Comparison of ENCODE assay signal across 12 mouse cellular contexts in the genomic region with DNA sequence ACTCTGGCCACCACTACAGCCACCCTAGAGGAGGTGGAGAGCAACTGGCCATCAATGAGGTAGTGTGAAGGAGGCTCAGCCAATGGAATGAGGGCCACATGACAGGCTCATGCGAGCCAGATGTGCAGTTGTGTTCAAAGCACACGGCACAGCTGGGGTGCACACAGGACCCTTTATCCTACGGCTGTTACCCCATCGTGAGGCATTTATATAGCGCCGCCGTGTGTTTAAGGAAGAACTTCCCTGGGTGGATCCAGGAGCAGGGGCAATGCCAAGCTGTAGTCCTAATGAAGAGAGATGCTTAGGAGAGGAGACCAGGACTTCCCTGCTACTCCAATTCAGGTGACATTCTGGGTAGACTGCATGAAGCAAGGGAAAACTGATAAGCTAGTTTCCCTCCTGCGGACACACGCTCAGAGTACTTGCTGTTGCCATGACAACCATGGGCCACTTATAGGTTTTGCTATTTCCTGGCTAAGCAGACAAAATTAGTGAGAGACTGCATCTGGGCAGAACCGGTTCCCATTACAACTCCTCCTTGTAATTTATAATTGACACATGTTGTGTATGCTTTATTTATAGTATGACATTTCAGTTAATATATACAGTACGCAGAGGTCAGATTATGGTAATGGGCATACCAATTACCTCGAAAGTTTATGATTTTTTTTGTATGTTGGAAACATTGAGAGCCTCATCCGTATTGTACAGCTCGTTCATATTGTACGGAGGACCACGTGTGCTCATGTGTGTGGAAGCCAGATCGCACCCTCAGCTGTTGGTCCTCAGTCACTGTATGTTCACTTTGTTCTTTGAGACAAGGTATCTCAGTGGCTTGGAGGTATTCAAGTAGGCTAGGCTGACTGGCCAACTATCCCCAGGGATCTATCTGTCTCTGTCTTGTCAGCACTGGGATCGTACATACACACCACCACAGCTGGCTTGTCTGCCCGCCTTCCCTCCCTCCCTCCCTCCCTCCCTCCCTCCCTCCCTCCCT. TPM values are rescaled to one million over a fixed set of nuclear protein-coding genes. Genes with fewer than 3 reads are reported as not detected.
A peak's percentile ranks its signal among the peaks of the same experiment; 100 is the strongest.
DNase-seq lines count a peak whose midpoint lies in the region; ATAC-seq and TF ChIP-seq lines count a peak whose summit lies in the region.
"Had no signal": no experiment of that assay in that cellular context is flagged by ENCODE, and none has a peak within 500 bp of the region (broad histone marks: within the 10 kb centered on the region; RNA-seq: fewer than 3 reads in every experiment).

No protein-coding gene starts in this region.

- DNase-seq in forebrain, embryonic 11.5 days (ENCODE audit: low spot score) = no peak
- no peak for DNase-seq in midbrain, embryonic 11.5 days (ENCODE audit: low spot score, missing footprints)
- peak; percentile 80 for DNase-seq in hindbrain, postnatal 0 days (ENCODE audit: low spot score)
- no peak for DNase-seq in gastrocnemius, postnatal 14 days
- no peak for DNase-seq in layer of hippocampus, adult 9-10 months (ENCODE audit: low spot score)
- DNase-seq: B cell, adult 2 months; cerebellum, adult 8-10 months; liver, embryonic 13.5 days had no signal

- no peak overlapping the region for H3K9ac ChIP-seq in forebrain, embryonic 12.5 days
- no peak overlapping the region for H3K9ac ChIP-seq in forebrain, embryonic 11.5 days (ENCODE audit: low read length)
- H3K9ac ChIP-seq in midbrain, embryonic 12.5 days (replicated peaks) = no peak overlapping the region
- H3K9ac ChIP-seq in midbrain, embryonic 11.5 days (ENCODE audit: low read length) = no peak overlapping the region
- no peak overlapping the region for H3K9ac ChIP-seq in hindbrain, postnatal 0 days (replicated peaks; ENCODE audit: low read length)
- no peak overlapping the region for H3K9ac ChIP-seq in stomach, embryonic 16.5 days (ENCODE audit: low read length)
- H3K9ac ChIP-seq: liver, embryonic 13.5 days had no signal

- H3K4me3 ChIP-seq in forebrain, embryonic 12.5 days (replicated peaks) = no peak overlapping the region
- no peak overlapping the region for H3K4me3 ChIP-seq in forebrain, embryonic 11.5 days (ENCODE audit: low read depth, low read length)
- no peak overlapping the region for H3K4me3 ChIP-seq in midbrain, embryonic 12.5 days
- H3K4me3 ChIP-seq in midbrain, embryonic 11.5 days (ENCODE audit: low read depth, low read length) = no peak overlapping the region
- H3K4me3 ChIP-seq in hindbrain, postnatal 0 days (ENCODE audit: low read length) = no peak overlapping the region
- no peak overlapping the region for H3K4me3 ChIP-seq in stomach, embryonic 16.5 days (replicated peaks; ENCODE audit: low read length)
- H3K4me3 ChIP-seq: layer of hippocampus, adult 2 months; liver, embryonic 13.5 days had no signal

- no peak for TF ChIP-seq CTCF in hindbrain, postnatal 0 days (IDR thresholded peaks at IDR 0.05; ENCODE audit: low read depth)

- peaks cover 8% of the 10 kb centered on the region for H3K4me1 ChIP-seq in forebrain, embryonic 12.5 days
- H3K4me1 ChIP-seq in forebrain, embryonic 11.5 days (replicated peaks; ENCODE audit: control insufficient read depth, insufficient read depth, low read length) = no peaks in the 10 kb centered on the region
- no peaks in the 10 kb centered on the region for H3K4me1 ChIP-seq in midbrain, embryonic 12.5 days
- peaks cover 4% of the 10 kb centered on the region; the same call in 1 of the 2 replicates for H3K4me1 ChIP-seq in midbrain, embryonic 11.5 days (ENCODE audit: control insufficient read depth, insufficient read depth, low read length)
- no peaks in the 10 kb centered on the region for H3K4me1 ChIP-seq in hindbrain, postnatal 0 days (ENCODE audit: insufficient read depth, low read length)
- peaks cover 3% of the 10 kb centered on the region; the same call in 1 of the 2 replicates for H3K4me1 ChIP-seq in stomach, embryonic 16.5 days (ENCODE audit: control insufficient read depth, insufficient read depth, low read length)
- H3K4me1 ChIP-seq: liver, embryonic 13.5 days had no signal

- H3K36me3 ChIP-seq in forebrain, embryonic 12.5 days (replicated peaks) = no peaks in the 10 kb centered on the region
- H3K36me3 ChIP-seq in forebrain, embryonic 11.5 days (ENCODE audit: control insufficient read depth, insufficient read depth, low read length) = no peaks in the 10 kb centered on the region
- no peaks in the 10 kb centered on the region for H3K36me3 ChIP-seq in midbrain, embryonic 12.5 days
- no peaks in the 10 kb centered on the region for H3K36me3 ChIP-seq in midbrain, embryonic 11.5 days (ENCODE audit: control insufficient read depth, insufficient read depth, low read length)
- H3K36me3 ChIP-seq in hindbrain, postnatal 0 days (ENCODE audit: insufficient read depth, low read length) = no peaks in the 10 kb centered on the region
- no peaks in the 10 kb centered on the region for H3K36me3 ChIP-seq in stomach, embryonic 16.5 days (ENCODE audit: control insufficient read depth, insufficient read depth, low read length)
- H3K36me3 ChIP-seq: liver, embryonic 13.5 days had no signal

- H3K4me2 ChIP-seq in forebrain, embryonic 12.5 days = no peak overlapping the region
- H3K4me2 ChIP-seq in forebrain, embryonic 11.5 days (ENCODE audit: low read depth, low read length, severe bottlenecking) = no peak overlapping the region
- no peak overlapping the region for H3K4me2 ChIP-seq in midbrain, embryonic 12.5 days (replicated peaks)
- no peak overlapping the region for H3K4me2 ChIP-seq in midbrain, embryonic 11.5 days
- no peak overlapping the region for H3K4me2 ChIP-seq in hindbrain, postnatal 0 days (ENCODE audit: low read depth, low read length)
- H3K4me2 ChIP-seq in stomach, embryonic 16.5 days (ENCODE audit: low read depth, low read length) = no peak overlapping the region
- H3K4me2 ChIP-seq: liver, embryonic 13.5 days had no signal

- peak; percentile 66 for ATAC-seq in forebrain, embryonic 12.5 days (ENCODE audit: low FRiP score)
- ATAC-seq in forebrain, embryonic 11.5 days (replicated peaks; ENCODE audit: low FRiP score) = no peak
- peak; percentile 43; the same call in 1 of the 2 replicates for ATAC-seq in midbrain, embryonic 12.5 days (ENCODE audit: low FRiP score, low read depth)
- no peak; the same call in 1 of the 2 replicates for ATAC-seq in midbrain, embryonic 11.5 days (ENCODE audit: low FRiP score)
- ATAC-seq in hindbrain, postnatal 0 days = peak; percentile 72
- ATAC-seq in stomach, embryonic 16.5 days (ENCODE audit: insufficient read depth, low FRiP score) = peak; percentile 37; the same call in 1 of the 2 replicates

- H3K27me3 ChIP-seq in forebrain, embryonic 12.5 days = no peaks in the 10 kb centered on the region
- no peaks in the 10 kb centered on the region for H3K27me3 ChIP-seq in forebrain, embryonic 11.5 days (ENCODE audit: control insufficient read depth, insufficient read depth, low read length)
- H3K27me3 ChIP-seq in midbrain, embryonic 12.5 days = no peaks in the 10 kb centered on the region
- H3K27me3 ChIP-seq in midbrain, embryonic 11.5 days (ENCODE audit: control insufficient read depth, insufficient read depth, low read length) = no peaks in the 10 kb centered on the region
- no peaks in the 10 kb centered on the region for H3K27me3 ChIP-seq in hindbrain, postnatal 0 days (ENCODE audit: insufficient read depth, low read length)
- no peaks in the 10 kb centered on the region for H3K27me3 ChIP-seq in stomach, embryonic 16.5 days (ENCODE audit: control insufficient read depth, insufficient read depth, low read length)
- H3K27me3 ChIP-seq: liver, embryonic 13.5 days had no signal

- H3K9me3 ChIP-seq in forebrain, embryonic 12.5 days = no peaks in the 10 kb centered on the region
- no peaks in the 10 kb centered on the region for H3K9me3 ChIP-seq in forebrain, embryonic 11.5 days (ENCODE audit: control insufficient read depth, low read length)
- H3K9me3 ChIP-seq in midbrain, embryonic 12.5 days = no peaks in the 10 kb centered on the region
- no peaks in the 10 kb centered on the region for H3K9me3 ChIP-seq in midbrain, embryonic 11.5 days (ENCODE audit: control insufficient read depth, low read length)
- no peaks in the 10 kb centered on the region for H3K9me3 ChIP-seq in hindbrain, postnatal 0 days (ENCODE audit: low read length)
- H3K9me3 ChIP-seq in stomach, embryonic 16.5 days (replicated peaks; ENCODE audit: control insufficient read depth, low read length) = no peaks in the 10 kb centered on the region
- H3K9me3 ChIP-seq: liver, embryonic 13.5 days had no signal

- peak overlapping the region; percentile 32; the same call in 1 of the 2 replicates for H3K27ac ChIP-seq in forebrain, embryonic 12.5 days
- no peak overlapping the region for H3K27ac ChIP-seq in forebrain, embryonic 11.5 days (ENCODE audit: low read depth, low read length)
- H3K27ac ChIP-seq in midbrain, embryonic 12.5 days (replicated peaks) = no peak overlapping the region
- no peak overlapping the region for H3K27ac ChIP-seq in midbrain, embryonic 11.5 days (ENCODE audit: low read depth, low read length)
- H3K27ac ChIP-seq in hindbrain, postnatal 0 days = peak overlapping the region; percentile 45; the same call in 1 of the 2 replicates
- no peak overlapping the region for H3K27ac ChIP-seq in stomach, embryonic 16.5 days (ENCODE audit: low read length)
- H3K27ac ChIP-seq: layer of hippocampus, adult 2 months; liver, embryonic 13.5 days had no signal

- WGBS in forebrain, embryonic 12.5 days = 74% methylated on average over 18 of the region's 19 CpGs
- WGBS in forebrain, embryonic 11.5 days = 79% methylated on average over 19 of the region's 19 CpGs
- 80% methylated on average over 19 of the region's 19 CpGs for WGBS in midbrain, embryonic 12.5 days
- WGBS in midbrain, embryonic 11.5 days = 82% methylated on average over 19 of the region's 19 CpGs
- WGBS in hindbrain, postnatal 0 days = 60% methylated on average over 19 of the region's 19 CpGs
- 58% methylated on average over 19 of the region's 19 CpGs for WGBS in stomach, embryonic 16.5 days

- intact Hi-C loops in gastrocnemius, postnatal 14 days (cut with DNase I; ENCODE audit: low total_unique reads) = no loop called here

RNA-seq across cellular contexts. Expression of gene Fam168b, which starts 49.3 kb away (rescaled TPM):
- polyA plus RNA-seq in forebrain, embryonic 12.5 days (2016; fragmentation: Nextera tagmentation; extraction: Ambion mirVana) = 176 and 179 TPM in 2 replicates
- 147 and 156 TPM in 2 replicates for polyA plus RNA-seq in forebrain, embryonic 11.5 days (2014; fragmentation: Nextera tagmentation; extraction: Ambion mirVana)
- 167 and 183 TPM in 2 replicates for polyA plus RNA-seq in midbrain, embryonic 12.5 days (2016; fragmentation: Nextera tagmentation; extraction: Ambion mirVana)
- 104 and 114 TPM in 2 replicates for polyA plus RNA-seq in midbrain, embryonic 11.5 days (2014; fragmentation: Nextera tagmentation; extraction: Ambion mirVana)
- total RNA-seq in hindbrain, postnatal 0 days (2014; rRNA removed) = 367 and 457 TPM in 2 replicates
- 81.5 and 90.6 TPM in 2 replicates for polyA plus RNA-seq in hindbrain, postnatal 0 days (2015; fragmentation: Nextera tagmentation; extraction: Ambion mirVana)
- 45.7 and 46.2 TPM in 2 replicates for polyA plus RNA-seq in stomach, embryonic 16.5 days (2015; fragmentation: Nextera tagmentation; extraction: Ambion mirVana)
- total RNA-seq in gastrocnemius, postnatal 14 days (2021) = 10 to 100 TPM; 35.2 to 39.5 TPM

RNA-seq across cellular contexts. Expression of gene Plekhb2, which starts 56.2 kb away (rescaled TPM):
- 47.6 and 51.9 TPM in 2 replicates for polyA plus RNA-seq in forebrain, embryonic 12.5 days (2016; fragmentation: Nextera tagmentation; extraction: Ambion mirVana)
- polyA plus RNA-seq in forebrain, embryonic 11.5 days (2014; fragmentation: Nextera tagmentation; extraction: Ambion mirVana) = 50.2 and 50.3 TPM in 2 replicates
- 47.9 and 53.2 TPM in 2 replicates for polyA plus RNA-seq in midbrain, embryonic 12.5 days (2016; fragmentation: Nextera tagmentation; extraction: Ambion mirVana)
- 52.5 and 56.3 TPM in 2 replicates for polyA plus RNA-seq in midbrain, embryonic 11.5 days (2014; fragmentation: Nextera tagmentation; extraction: Ambion mirVana)
- 98.6 and 117 TPM in 2 replicates for total RNA-seq in hindbrain, postnatal 0 days (2014; rRNA removed)
- polyA plus RNA-seq in hindbrain, postnatal 0 days (2015; fragmentation: Nextera tagmentation; extraction: Ambion mirVana) = 104 and 107 TPM in 2 replicates
- 63.9 and 80.2 TPM in 2 replicates for polyA plus RNA-seq in stomach, embryonic 16.5 days (2015; fragmentation: Nextera tagmentation; extraction: Ambion mirVana)
- total RNA-seq in gastrocnemius, postnatal 14 days (2021) = 10 to 100 TPM; 21.8 to 23.8 TPM

Comparison
In these comparisons a context has a peak if more than half of its experiments do, and no peak if none do; other contexts are left out.
1. ATAC-seq: peak in forebrain, embryonic 12.5 days (single experiment), midbrain, embryonic 12.5 days (single experiment), hindbrain, postnatal 0 days (single experiment) and stomach, embryonic 16.5 days (single experiment); none in forebrain, embryonic 11.5 days (single experiment) and midbrain, embryonic 11.5 days (single experiment).
2. H3K27ac ChIP-seq: peak in forebrain, embryonic 12.5 days (single experiment) and hindbrain, postnatal 0 days (single experiment); none in forebrain, embryonic 11.5 days (single experiment), midbrain, embryonic 12.5 days (single experiment), midbrain, embryonic 11.5 days (single experiment) and stomach, embryonic 16.5 days (single experiment).